Mouse (Mus musculus) cerebellum, adult 2 months (tissue): Measurements from ENCODE around the gene H60b. TPM values are rescaled to one million over a fixed set of nuclear protein-coding genes. Genes with fewer than 3 reads are reported as not detected.
"Not testable (repeated sequence)": the region's sequence is repeated elsewhere in the genome, so short reads cannot be mapped to it uniquely, and the experiment has no call there.

Experiments
- DNase-seq, 2 experiments: peaks; one replicate each; pipeline ENCODE4 v3.0.0; 2021
- H3K27ac ChIP-seq: fragments of 200-500 bp; 2 replicates; pipeline ENCODE4 v1.5.1; 2012; ENCODE audit warnings: low read length, control low read depth, inconsistent platforms; ENCODE audit not compliant: insufficient read depth
- H3K27me3 ChIP-seq: fragments of 200-500 bp; 2 replicates; pipeline ENCODE4 v1.6.1; 2012; ENCODE audit warnings: inconsistent platforms, mild to moderate bottlenecking, low read length, moderate library complexity; ENCODE audit not compliant: control insufficient read depth, insufficient read depth
- H3K4me1 ChIP-seq: fragments of 200-500 bp; 2 replicates; pipeline ENCODE4 v1.6.1; 2011; ENCODE audit warnings: low read length; ENCODE audit not compliant: control insufficient read depth, insufficient read depth
- H3K4me3 ChIP-seq: fragments of 200-500 bp; replicated peaks from 2 replicates; pipeline ENCODE3; 2011; ENCODE audit warnings: mild to moderate bottlenecking, low read depth, low read length, control low read depth; ENCODE audit not compliant: insufficient read depth
- CTCF ChIP-seq: fragments of 200-500 bp; IDR thresholded peaks from 2 replicates; pipeline ENCODE4 v1.5.1; 2011; ENCODE audit warnings: low read depth, mild to moderate bottlenecking, control low read depth, low read length, moderate library complexity, borderline replicate concordance; ENCODE audit not compliant: insufficient read depth
- POLR2A ChIP-seq: fragments of 200-500 bp; IDR thresholded peaks from 2 replicates; pipeline ENCODE4 v1.6.1; 2011; ENCODE audit warnings: low read length, control low read depth, borderline replicate concordance; ENCODE audit not compliant: insufficient read depth
- WGBS: fragments of 180-500 bp; shearing (Covaris S2); methylation state at CpG from one replicate; pipeline ENCODE4 v1.1.7; 2018; 5-methylcytosine and 5-hydroxymethylcytosine counted together
- polyA plus RNA-seq: library from polyadenylated mRNA; depleted of rRNA; stranded (reverse); fragments of >200 nt; gene quantifications from 2 replicates; pipeline ENCODE4 v1.2.3, GENCODE M21; 2012

The H60b gene
- polyA plus RNA-seq, 1 experiment, result 0.38 TPM

DNA sequence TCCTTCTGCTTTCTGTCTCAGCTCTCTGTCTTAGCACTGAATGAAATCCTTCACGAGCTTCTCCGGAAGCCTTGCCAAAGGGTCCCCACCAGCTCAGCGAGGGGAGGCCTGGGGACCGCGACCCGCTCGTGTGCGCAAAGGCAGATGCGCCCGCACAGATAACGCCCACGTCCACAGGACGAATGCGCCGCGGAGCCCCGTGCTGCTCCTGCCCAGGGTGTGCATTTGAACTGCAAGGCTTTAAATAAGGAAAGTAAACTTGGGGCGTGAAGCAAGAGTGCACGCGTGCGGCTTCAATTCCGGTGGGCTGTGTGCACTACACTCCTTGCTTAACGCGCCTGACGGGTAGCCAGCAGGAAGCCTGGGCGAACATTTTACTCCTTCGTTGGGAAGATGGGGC, 7.8 kb upstream of the H60b start:
- no peak for DNase-seq

DNA sequence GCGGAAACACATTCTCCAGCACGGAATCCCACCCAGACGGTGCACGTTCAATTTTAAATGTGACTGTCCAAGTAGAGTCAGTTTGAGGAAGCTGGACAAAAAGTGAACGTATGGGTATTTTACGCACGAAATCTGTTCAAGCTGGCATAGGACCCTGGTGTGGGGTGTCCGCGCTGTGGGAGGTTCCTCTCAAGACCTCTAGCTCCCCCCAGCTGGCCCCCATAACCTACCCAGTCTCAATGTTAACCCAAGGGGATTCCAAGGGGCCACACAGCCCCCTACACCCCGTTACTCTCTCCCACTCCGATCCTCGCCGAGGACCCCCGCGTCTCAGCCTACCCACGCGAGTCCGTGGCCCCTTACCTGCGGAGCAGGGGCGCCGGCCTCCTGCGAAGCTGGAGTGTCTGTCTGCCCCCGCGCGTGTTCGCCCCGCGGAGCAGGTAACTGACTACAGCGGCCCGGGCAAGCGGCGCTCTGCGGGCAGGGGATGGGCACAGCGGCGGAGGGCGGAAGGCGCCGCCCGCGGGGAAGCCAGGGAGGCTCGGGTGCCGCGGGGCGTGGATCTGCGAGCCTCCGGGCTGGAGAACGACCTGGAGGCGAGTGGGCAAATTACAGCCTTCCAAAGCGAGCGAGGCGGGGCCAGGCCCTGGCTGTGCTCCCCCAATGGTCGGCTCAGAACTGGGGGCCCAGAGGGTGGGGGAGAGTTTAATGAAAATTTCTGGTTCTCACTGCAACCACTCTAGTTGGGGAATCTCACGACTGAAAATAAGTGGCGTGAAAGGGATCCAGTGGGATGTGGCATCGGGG, 7.1 kb upstream of the H60b start:
- H3K4me3 ChIP-seq, H3K27ac ChIP-seq, DNase-seq, H3K4me1 ChIP-seq, H3K27me3 ChIP-seq: not testable (repeated sequence)
- WGBS, result 3% methylated on average over 55 of the region's 55 CpGs

More for the DNA sequence above, 7.8 kb upstream of the H60b start:
- H3K27ac ChIP-seq, result no peak overlapping the region
- no peak overlapping the region for H3K4me3 ChIP-seq
- no peak for TF ChIP-seq POLR2A
- no peak for TF ChIP-seq CTCF
- H3K4me1 ChIP-seq, result no peaks in the 10 kb centered on the region
- peaks cover 8% of the 10 kb centered on the region; the same call in 1 of the 2 replicates for H3K27me3 ChIP-seq
- 1% methylated on average over 27 of the region's 27 CpGs for WGBS

DNA sequence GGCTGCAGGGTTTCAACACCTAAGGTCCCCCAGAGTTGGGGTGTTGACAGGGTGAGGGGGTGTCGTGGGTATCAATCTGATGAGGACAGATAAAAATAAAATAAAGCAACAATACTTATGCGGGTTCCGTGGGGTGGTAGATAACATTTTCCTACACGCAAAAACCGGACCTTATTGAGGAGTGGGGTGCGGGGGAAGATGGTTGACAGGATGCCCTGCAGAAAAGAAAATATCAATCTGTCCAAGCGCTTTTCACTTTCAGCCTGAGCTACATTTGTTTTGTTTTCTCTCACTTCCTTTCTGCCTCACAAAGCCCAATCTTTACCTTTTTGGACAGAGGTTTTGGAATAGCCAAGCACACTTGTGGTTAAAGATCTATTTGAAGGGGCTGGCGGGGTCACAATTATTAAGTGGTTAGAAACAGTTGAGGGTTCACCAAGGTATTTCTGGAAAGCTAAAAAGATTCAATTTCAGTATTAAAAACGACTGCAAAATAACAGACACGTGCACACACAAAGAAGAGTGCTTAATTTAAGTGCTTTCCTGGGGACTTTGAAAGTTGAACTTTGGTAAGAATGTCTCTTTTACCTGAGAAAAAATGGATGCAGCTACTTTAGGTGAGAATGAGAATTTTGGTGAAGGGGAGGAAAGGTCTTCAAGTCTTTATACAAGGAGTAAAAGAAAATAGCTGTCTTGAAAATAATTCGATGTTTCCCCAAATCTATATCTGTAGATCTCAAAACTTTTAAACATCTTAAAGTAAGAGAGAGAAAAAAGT, 6.3 kb upstream of the H60b start:
- not testable (repeated sequence) for H3K27me3 ChIP-seq, H3K4me1 ChIP-seq, H3K27ac ChIP-seq, H3K4me3 ChIP-seq, DNase-seq
- 9% methylated on average over 11 of the region's 11 CpGs for WGBS

DNA sequence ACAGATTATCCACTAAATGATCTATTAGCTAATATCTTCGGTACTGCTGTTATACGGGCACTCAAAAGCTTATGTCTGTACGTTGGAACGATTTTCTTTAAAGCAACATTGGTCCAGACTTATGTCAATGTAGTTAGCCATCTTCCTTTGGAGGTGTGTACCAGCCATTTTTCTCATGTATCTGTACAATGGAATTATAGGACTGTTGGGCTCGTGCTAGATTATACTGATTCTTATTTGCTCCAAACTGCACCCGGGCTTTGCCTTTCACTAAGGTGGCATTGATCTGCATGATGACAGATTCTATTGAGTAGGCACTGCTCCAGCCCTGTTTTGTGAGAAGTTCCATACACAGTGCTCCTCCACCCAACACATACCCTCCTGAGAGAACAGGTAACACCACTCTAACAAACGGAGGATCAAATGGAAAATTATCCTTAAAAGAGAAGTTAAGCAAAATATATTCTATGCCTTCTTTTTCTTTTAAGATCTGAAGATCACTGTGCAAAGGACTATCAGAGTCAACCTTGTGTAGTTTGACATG, 5.2 kb upstream of the H60b start:
- H3K27me3 ChIP-seq, H3K4me3 ChIP-seq, DNase-seq, H3K27ac ChIP-seq, H3K4me1 ChIP-seq: not testable (repeated sequence)
- 11% methylated on average over 7 of the region's 7 CpGs for WGBS

DNA sequence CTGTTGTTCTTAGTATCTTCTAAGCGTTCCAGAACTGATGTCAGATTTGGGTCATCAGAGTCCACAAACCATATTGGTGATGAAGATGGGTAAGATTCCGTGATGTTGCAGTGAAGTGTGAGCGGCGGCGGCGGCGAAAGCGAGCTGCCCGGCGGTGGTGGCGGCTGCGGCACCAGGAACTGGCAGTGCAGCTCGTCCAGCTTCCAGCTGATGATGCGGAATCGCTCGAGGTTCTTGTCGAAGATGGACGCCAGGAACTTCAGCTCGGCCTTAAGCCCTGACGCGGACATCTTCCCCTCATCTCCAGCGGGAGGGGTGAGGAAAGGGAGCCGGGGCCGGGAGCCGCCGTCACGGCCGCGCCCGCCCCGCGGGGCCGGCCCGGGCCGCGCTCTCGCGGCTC, 4.3 kb upstream of the H60b start:
- 2% methylated on average over 38 of the region's 38 CpGs for WGBS
- peak in 1 of 2 experiments; percentile 34 for DNase-seq
- not testable (repeated sequence) for H3K27ac ChIP-seq, H3K27me3 ChIP-seq, H3K4me1 ChIP-seq, H3K4me3 ChIP-seq

DNA sequence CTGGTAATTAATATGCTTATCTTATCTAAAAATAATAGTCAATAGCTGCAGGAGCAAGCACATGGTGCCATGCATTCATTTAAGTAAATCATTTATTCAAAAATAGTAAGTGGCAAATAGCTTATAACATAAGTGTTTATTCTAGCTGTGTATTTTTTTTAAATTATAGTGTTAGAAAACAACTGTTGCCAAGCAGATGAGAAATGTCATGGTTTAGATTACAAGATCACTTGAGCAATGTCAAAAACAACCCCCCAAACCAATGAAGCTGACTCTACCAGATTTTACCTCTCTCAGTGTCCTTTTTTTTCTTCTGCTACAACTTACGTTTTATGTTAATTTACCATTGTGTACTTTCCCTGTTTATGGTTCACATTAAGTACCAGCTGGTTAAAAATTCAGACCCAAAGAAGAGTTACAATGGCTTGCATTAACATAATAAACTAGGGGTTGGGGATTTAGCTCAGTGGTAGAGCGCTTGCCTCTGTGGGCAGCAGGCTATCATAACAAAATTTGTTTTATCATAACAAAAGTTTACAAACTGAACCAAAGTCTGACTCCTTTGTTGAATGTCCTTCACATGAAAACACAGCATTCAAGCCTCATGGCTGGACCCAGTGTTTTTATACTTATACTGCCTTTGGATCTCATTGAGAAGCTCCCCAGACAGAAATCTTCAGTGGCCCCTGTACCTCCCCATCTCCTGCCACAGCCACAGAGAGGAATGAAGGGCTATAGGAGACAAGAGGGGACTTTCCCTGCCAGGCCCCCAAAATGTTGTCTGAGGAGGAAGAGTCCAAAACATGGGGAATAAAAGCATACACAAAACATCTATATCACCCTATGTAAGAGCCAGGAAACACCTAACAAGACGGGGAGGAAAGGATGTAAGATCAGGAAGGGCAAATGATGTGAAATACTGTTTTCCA, 3.3 kb upstream of the H60b start:
- Histone ChIP-seq H3K4me1 (no peaks in the 10 kb centered on the region), H3K27ac (no peak overlapping the region), H3K4me3 (no peak overlapping the region), H3K27me3 (peaks cover 11% of the 10 kb centered on the region; the same call in 1 of the 2 replicates)
- no peak for DNase-seq
- 74% methylated on average over 3 of the region's 3 CpGs for WGBS
- TF ChIP-seq POLR2A (no peak), CTCF (no peak)

DNA sequence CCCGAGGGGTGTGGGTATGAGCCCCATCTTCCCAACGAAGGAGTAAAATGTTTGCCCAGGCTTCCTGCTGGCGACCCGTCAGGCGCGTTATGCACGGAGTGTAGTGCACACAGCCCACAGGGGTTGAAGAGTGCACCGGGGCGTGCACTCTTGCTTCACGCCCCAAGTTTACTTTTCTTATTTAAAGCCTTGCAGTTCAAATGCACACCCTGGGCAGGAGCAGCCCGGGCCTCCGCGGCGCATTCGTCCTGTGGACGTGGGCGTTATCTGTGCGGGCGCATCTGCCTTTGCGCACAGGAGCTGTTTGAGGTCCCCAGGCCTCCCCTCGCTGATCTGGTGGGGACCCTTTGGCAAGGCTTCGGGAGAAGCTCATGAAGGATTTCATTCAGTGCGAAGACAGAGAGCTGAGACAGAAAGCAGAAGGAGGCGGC, 760 bp downstream of the H60b start:
- under 1% methylated on average over 24 of the region's 24 CpGs for WGBS
- peaks cover 8% of the 10 kb centered on the region; the same call in 1 of the 2 replicates for H3K27me3 ChIP-seq
- DNase-seq, result no peak
- H3K27ac ChIP-seq, result no peak overlapping the region
- no peak overlapping the region for H3K4me3 ChIP-seq
- TF ChIP-seq POLR2A, result no peak
- no peak for TF ChIP-seq CTCF
- H3K4me1 ChIP-seq, result no peaks in the 10 kb centered on the region

DNA sequence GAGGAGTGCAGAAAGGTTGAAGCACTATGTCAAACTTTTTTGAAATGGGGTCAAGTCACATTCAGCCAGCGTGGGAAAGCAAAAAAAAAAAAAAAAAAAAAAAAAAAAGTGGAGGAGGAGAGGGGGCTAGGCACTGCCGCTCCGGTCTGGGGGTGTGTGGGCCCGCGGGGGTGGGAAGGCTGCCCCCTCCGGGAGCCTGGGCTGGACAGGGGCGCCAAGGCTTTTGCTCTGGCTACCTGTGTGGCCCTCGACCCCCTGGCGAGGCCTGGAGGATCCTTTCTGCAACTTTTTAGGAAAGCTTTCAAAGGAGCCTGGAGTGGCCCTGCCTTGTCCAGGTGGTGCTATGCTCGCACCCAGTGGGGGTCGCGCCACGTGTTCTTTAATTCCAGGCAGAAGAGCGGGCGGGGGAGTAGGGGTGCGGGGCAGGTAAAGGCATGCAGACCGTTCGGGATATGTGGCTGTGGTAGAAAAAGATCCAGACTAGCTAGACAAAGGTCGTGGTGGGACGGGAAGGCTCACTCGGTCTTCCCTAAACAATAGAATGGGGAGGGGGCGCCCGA, 1.3 kb downstream of the H60b start:
- Histone ChIP-seq H3K4me1 (no peaks in the 10 kb centered on the region), H3K4me3 (no peak overlapping the region), H3K27me3 (peaks cover 8% of the 10 kb centered on the region; the same call in 1 of the 2 replicates), H3K27ac (no peak overlapping the region)
- TF ChIP-seq CTCF (no peak), POLR2A (no peak)
- 6% methylated on average over 23 of the region's 23 CpGs for WGBS
- no peak for DNase-seq

DNA sequence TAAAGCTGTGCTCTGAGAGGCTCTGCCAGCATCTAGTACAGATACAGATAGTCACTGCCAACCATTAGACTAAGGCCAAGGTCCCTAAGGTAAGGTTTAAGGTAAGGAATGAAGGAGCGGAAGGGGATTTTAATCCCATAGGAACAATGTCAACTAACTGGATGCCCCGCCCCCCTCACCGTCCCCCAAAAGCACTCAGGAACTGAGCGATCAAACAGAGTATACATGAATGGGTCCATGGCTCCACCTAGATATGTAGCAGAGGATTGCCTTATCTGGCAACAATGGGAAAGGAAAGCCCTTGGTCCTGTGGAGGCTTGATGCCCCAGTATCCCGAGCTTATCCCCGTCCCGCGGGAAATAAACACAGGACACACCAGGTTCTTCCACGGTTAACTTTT, 4.9 kb downstream of the H60b start:
- not testable (repeated sequence) for H3K4me1 ChIP-seq, H3K27ac ChIP-seq, DNase-seq, H3K4me3 ChIP-seq, H3K27me3 ChIP-seq
- 5% methylated on average over 9 of the region's 9 CpGs for WGBS
